Mouse (Mus musculus) ES-E14 (cell line): Measurements from ENCODE around the gene Upk1a. TPM values are rescaled to one million over a fixed set of nuclear protein-coding genes. Genes with fewer than 3 reads are reported as not detected.

Experiments used
- DNase-seq: peaks from one replicate; pipeline ENCODE4 v3.0.0-alpha.2; 2013; ENCODE audit warnings: low read depth, low spot score
- H3K27ac ChIP-seq: 2 replicates; pipeline ENCODE4 v1.5.1; 2012; ENCODE audit warnings: low read depth, mild to moderate bottlenecking, low read length, moderate library complexity, mixed read lengths; ENCODE audit not compliant: poor library complexity, insufficient read depth, severe bottlenecking
- H3K36me3 ChIP-seq: 2 replicates; pipeline ENCODE4 v1.6.1; 2012; ENCODE audit warnings: mild to moderate bottlenecking, low read length, moderate library complexity, mixed read lengths; ENCODE audit not compliant: control insufficient read depth, poor library complexity, insufficient read depth, severe bottlenecking
- H3K4me1 ChIP-seq, 2 experiments: fragments of 150-350 bp in 1 of 2; sonication (generic) in 1 of 2; 2 replicates each; pipeline ENCODE4 v1.6.1; 2012; ENCODE audit warnings: low read length in 2 of 2, mild to moderate bottlenecking in 1 of 2, mixed read lengths in 1 of 2; ENCODE audit not compliant: control insufficient read depth in 2 of 2, insufficient read depth in 2 of 2, poor library complexity in 1 of 2
- H3K4me3 ChIP-seq, 2 experiments: fragments of 150-350 bp in 1 of 2; sonication (generic) in 1 of 2; 2 replicates each; pipeline ENCODE4 v1.5.1; 2012; ENCODE audit warnings: low read length in 2 of 2, low read depth in 1 of 2, mild to moderate bottlenecking in 1 of 2, mixed read lengths in 1 of 2; ENCODE audit not compliant: insufficient read depth in 1 of 2, poor library complexity in 1 of 2, severe bottlenecking in 1 of 2
- H3K9ac ChIP-seq: 2 replicates; pipeline ENCODE4 v1.6.1; 2012; ENCODE audit warnings: low read depth, mild to moderate bottlenecking, low read length, mixed read lengths; ENCODE audit not compliant: poor library complexity, insufficient read depth, severe bottlenecking
- H3K9me3 ChIP-seq: fragments of 150-350 bp; sonication (generic); 2 replicates; pipeline ENCODE4 v1.6.1; 2012; ENCODE audit warnings: low read depth, mild to moderate bottlenecking, low read length; ENCODE audit not compliant: control insufficient read depth, insufficient read depth
- CHD2 ChIP-seq: IDR thresholded peaks from 2 replicates; pipeline ENCODE4 v1.6.1; 2014; ENCODE audit warnings: mild to moderate bottlenecking, low read depth, low read length, inconsistent platforms
- HCFC1 ChIP-seq: IDR thresholded peaks from 2 replicates; pipeline ENCODE4 v1.6.1; 2012; ENCODE audit warnings: low read length, inconsistent platforms, borderline replicate concordance; ENCODE audit not compliant: insufficient read depth
- MAFK ChIP-seq: IDR thresholded peaks from 2 replicates; pipeline ENCODE4 v1.6.1; 2014; ENCODE audit warnings: mild to moderate bottlenecking, low read depth, low read length, inconsistent platforms; ENCODE audit not compliant: insufficient read depth
- ZC3H11A ChIP-seq: IDR thresholded peaks from 2 replicates; pipeline ENCODE4 v1.6.1; 2012; ENCODE audit warnings: low read depth, mild to moderate bottlenecking, inconsistent platforms, low read length, borderline replicate concordance
- ZNF384 ChIP-seq: IDR thresholded peaks from 2 replicates; pipeline ENCODE4 v1.6.1; 2012; ENCODE audit warnings: low read depth, low read length, inconsistent platforms
- in situ Hi-C, 2 experiments: fragments of 600-800 bp; cut with MboI; formaldehyde crosslinking; loops; one replicate each; pipeline ENCODE4 v1.15.1; 2025; ENCODE audit warnings: low sequenced_read_pairs in 2 of 2, inconsistent platforms in 1 of 2; ENCODE audit not compliant: unreplicated experiment in 2 of 2
- total RNA-seq: library from RNA; depleted of rRNA; stranded (reverse); fragments of 300-350 nt; gene quantifications from 2 replicates; pipeline ENCODE4 v1.2.3, GENCODE M21; 2012

Gene Upk1a
- total RNA-seq, 1 experiment, result 1.8 TPM

GRCm38 (mm10) chr7:30585170-30585569 is 27.5 kb downstream of the Upk1a start:
- H3K36me3 ChIP-seq, result peaks cover 63% of the 10 kb centered on the region
- no peaks in the 10 kb centered on the region for H3K9me3 ChIP-seq
- no peak overlapping the region; the same call in 1 of the 2 replicates for H3K9ac ChIP-seq
- H3K27ac ChIP-seq, result no peak overlapping the region
- H3K4me3 ChIP-seq, result no peak overlapping the region
- no peak for DNase-seq
- H3K4me1 ChIP-seq, result peaks cover 4 to 13% of the 10 kb centered on the region in 2 experiments; a peak in 3 of 4 replicates
- no peak for TF ChIP-seq ZNF384
- TF ChIP-seq ZC3H11A, result no peak
- no peak for TF ChIP-seq MAFK
- TF ChIP-seq HCFC1, result no peak
- TF ChIP-seq CHD2, result no peak
- in situ Hi-C loops, result no loop called here

GRCm38 (mm10) chr7:30584339-30584738 is 28.3 kb downstream of the Upk1a start:
- H3K36me3 ChIP-seq, result peaks cover 72% of the 10 kb centered on the region
- no peak overlapping the region for H3K27ac ChIP-seq
- no peak overlapping the region for H3K9ac ChIP-seq
- TF ChIP-seq HCFC1 (no peak), ZNF384 (no peak), ZC3H11A (no peak), MAFK (no peak), CHD2 (no peak)
- no peak overlapping the region for H3K4me3 ChIP-seq
- no peak for DNase-seq
- peaks cover 4 to 13% of the 10 kb centered on the region in 2 experiments; a peak in 3 of 4 replicates for H3K4me1 ChIP-seq
- H3K9me3 ChIP-seq, result no peaks in the 10 kb centered on the region
- in situ Hi-C loops, result no loop called here

GRCm38 (mm10) chr7:30581547-30581946 is 31.1 kb downstream of the Upk1a start:
- no peak overlapping the region for H3K4me3 ChIP-seq
- no peak for DNase-seq
- H3K4me1 ChIP-seq, result peaks cover 0 to 6% of the 10 kb centered on the region in 2 experiments; a peak in 1 of 4 replicates
- no peak for TF ChIP-seq CHD2
- TF ChIP-seq MAFK, result no peak
- TF ChIP-seq ZC3H11A, result no peak
- no peak for TF ChIP-seq HCFC1
- no peak for TF ChIP-seq ZNF384
- H3K9me3 ChIP-seq, result no peaks in the 10 kb centered on the region
- in situ Hi-C loops, result no loop called here
- H3K27ac ChIP-seq, result no peak overlapping the region
- H3K9ac ChIP-seq, result no peak overlapping the region
- peaks cover 96% of the 10 kb centered on the region for H3K36me3 ChIP-seq

GRCm38 (mm10) chr7:30579950-30580349 is 32.7 kb downstream of the Upk1a start:
- in situ Hi-C loops, result no loop called here
- no peak overlapping the region for H3K9ac ChIP-seq
- no peak overlapping the region for H3K4me3 ChIP-seq
- H3K4me1 ChIP-seq, result 0 out of 4 replicates have a peak, but pooled peaks cover 0 to under 1% of the 10 kb centered on the region in 2 experiments
- H3K36me3 ChIP-seq, result peaks cover 96% of the 10 kb centered on the region
- TF ChIP-seq CHD2, result no peak
- TF ChIP-seq HCFC1, result no peak
- no peak for TF ChIP-seq ZNF384
- no peak for TF ChIP-seq ZC3H11A
- no peak for TF ChIP-seq MAFK
- no peak overlapping the region for H3K27ac ChIP-seq
- H3K9me3 ChIP-seq, result no peaks in the 10 kb centered on the region
- DNase-seq, result no peak

GRCm38 (mm10) chr7:30572969-30573368 is 39.7 kb downstream of the Upk1a start:
- no peak overlapping the region for H3K27ac ChIP-seq
- in situ Hi-C loops, result no loop called here
- DNase-seq, result no peak
- H3K4me3 ChIP-seq, result no peak overlapping the region
- H3K4me1 ChIP-seq, result no peaks in the 10 kb centered on the region
- no peak for TF ChIP-seq CHD2
- no peak for TF ChIP-seq HCFC1
- TF ChIP-seq ZC3H11A, result no peak
- no peak for TF ChIP-seq ZNF384
- no peak for TF ChIP-seq MAFK
- peaks cover 92% of the 10 kb centered on the region for H3K36me3 ChIP-seq
- H3K9ac ChIP-seq, result no peak overlapping the region
- no peaks in the 10 kb centered on the region for H3K9me3 ChIP-seq
